Mouse (Mus musculus) forebrain, embryonic 12.5 days (tissue): ENCODE results near the gene Vamp3. TPM values are rescaled to one million over a fixed set of nuclear protein-coding genes. Genes with fewer than 3 reads are reported as not detected.

Experiments
- polyA plus RNA-seq: library from polyadenylated mRNA; unstranded; fragments of >200 nt; fragmentation: Nextera tagmentation; extraction: Ambion mirVana; gene quantifications from 2 replicates; pipeline ENCODE4 v1.2.1, GENCODE M21; 2016

The Vamp3 gene
- polyA plus RNA-seq, 1 experiment from 2014 or later: 77.4 TPM

Other genes starting within 250 kb of the Vamp3 start
- 16.5 and 17.2 TPM in 2 replicates for gene Errfi1, start 204.0 kb downstream of the Vamp3 start, polyA plus RNA-seq
- gene Park7, start 143.5 kb downstream of the Vamp3 start, polyA plus RNA-seq: 379 and 381 TPM in 2 replicates
- gene Tnfrsf9, start 143.4 kb downstream of the Vamp3 start, polyA plus RNA-seq: 0.54 TPM in 1 of 2 replicates, not detected in the other
- gene Uts2, start 60.9 kb downstream of the Vamp3 start, polyA plus RNA-seq: not detected in 2 replicates
- gene Per3, start 13.3 kb downstream of the Vamp3 start, polyA plus RNA-seq: 4.8 and 5.8 TPM in 2 replicates
- gene Gm13090, start 31.6 kb upstream of the Vamp3 start, polyA plus RNA-seq: 0.54 TPM in 1 of 2 replicates, not detected in the other